Comparison of ENCODE assay signal across 22 mouse cellular contexts in the genomic region with DNA sequence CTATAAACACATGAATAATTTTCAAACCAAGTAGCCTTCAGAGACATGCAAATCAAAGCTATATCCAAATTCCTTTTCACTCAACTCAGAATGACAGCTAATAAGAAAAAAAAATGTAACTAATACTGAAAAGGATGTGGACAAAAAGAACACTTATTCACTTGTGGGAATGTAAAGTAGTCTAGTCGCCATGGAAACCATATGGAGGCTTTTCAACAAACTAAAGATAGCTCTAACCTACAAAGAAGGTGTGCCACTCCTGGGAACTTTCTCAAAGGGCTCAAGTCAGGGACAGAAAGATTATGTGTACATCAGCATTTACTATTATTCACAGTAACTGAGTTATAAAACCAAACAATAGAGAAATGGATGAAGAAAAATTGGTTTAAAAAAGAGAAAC. TPM values are rescaled to one million over a fixed set of nuclear protein-coding genes. Genes with fewer than 3 reads are reported as not detected.
DNase-seq lines count a peak whose midpoint lies in the region; ATAC-seq and TF ChIP-seq lines count a peak whose summit lies in the region.
"Had no signal": no experiment of that assay in that cellular context is flagged by ENCODE, and none has a peak within 500 bp of the region (broad histone marks: within the 10 kb centered on the region; RNA-seq: fewer than 3 reads in every experiment).

No protein-coding gene starts in this region.

- TF ChIP-seq EP300 in lung, postnatal 0 days (IDR thresholded peaks at IDR 0.05) = no peak

- H3K4me2 ChIP-seq in lung, embryonic 14.5 days = no peak overlapping the region
- no peak overlapping the region for H3K4me2 ChIP-seq in lung, postnatal 0 days (replicated peaks; ENCODE audit: low read depth, low read length)
- H3K4me2 ChIP-seq: embryonic facial prominence, embryonic 13.5 days; embryonic facial prominence, embryonic 15.5 days; forebrain, embryonic 15.5 days had no signal

- H3K4me3 ChIP-seq in lung, embryonic 14.5 days (ENCODE audit: low read depth, low read length) = no peak overlapping the region
- no peak overlapping the region for H3K4me3 ChIP-seq in lung, postnatal 0 days (ENCODE audit: low read depth, low read length)
- H3K4me3 ChIP-seq: embryonic facial prominence, embryonic 13.5 days; embryonic facial prominence, embryonic 15.5 days; forebrain, embryonic 15.5 days had no signal

- no peak; the same call in 1 of the 2 replicates for ATAC-seq in lung, embryonic 14.5 days (ENCODE audit: insufficient read depth)
- ATAC-seq in lung, postnatal 0 days = no peak
- ATAC-seq: forebrain, embryonic 15.5 days; forebrain, postnatal 0 days had no signal

- H3K36me3 ChIP-seq in lung, embryonic 14.5 days (ENCODE audit: insufficient read depth) = no peaks in the 10 kb centered on the region
- H3K36me3 ChIP-seq in lung, postnatal 0 days (ENCODE audit: insufficient read depth, low read length) = no peaks in the 10 kb centered on the region
- H3K36me3 ChIP-seq: embryonic facial prominence, embryonic 13.5 days; embryonic facial prominence, embryonic 15.5 days; forebrain, embryonic 15.5 days had no signal

- no peak for TF ChIP-seq CTCF in lung, embryonic 14.5 days (IDR thresholded peaks at IDR 0.05; ENCODE audit: low read depth)
- no peak for TF ChIP-seq CTCF in lung, postnatal 0 days (IDR thresholded peaks at IDR 0.05)
- TF ChIP-seq CTCF in brain, embryonic 14.5 days (IDR thresholded peaks at IDR 0.05; ENCODE audit: borderline replicate concordance, extremely low read depth, insufficient read depth, insufficient read length) = no peak

- no peaks in the 10 kb centered on the region for H3K4me1 ChIP-seq in lung, embryonic 14.5 days (ENCODE audit: insufficient read depth)
- no peaks in the 10 kb centered on the region for H3K4me1 ChIP-seq in lung, postnatal 0 days (ENCODE audit: insufficient read depth, low read depth, low read length)
- H3K4me1 ChIP-seq: embryonic facial prominence, embryonic 13.5 days; embryonic facial prominence, embryonic 15.5 days; forebrain, embryonic 15.5 days had no signal

- no peak overlapping the region for H3K27ac ChIP-seq in lung, embryonic 14.5 days (ENCODE audit: low read depth)
- no peak overlapping the region for H3K27ac ChIP-seq in lung, postnatal 0 days (ENCODE audit: low read length)
- H3K27ac ChIP-seq: embryonic facial prominence, embryonic 13.5 days; embryonic facial prominence, embryonic 15.5 days; forebrain, embryonic 15.5 days had no signal

- no peaks in the 10 kb centered on the region for H3K9me3 ChIP-seq in lung, embryonic 14.5 days (ENCODE audit: low read depth, low read length)
- H3K9me3 ChIP-seq in lung, postnatal 0 days (ENCODE audit: low read length) = no peaks in the 10 kb centered on the region
- H3K9me3 ChIP-seq: embryonic facial prominence, embryonic 13.5 days; embryonic facial prominence, embryonic 15.5 days; forebrain, embryonic 15.5 days had no signal

- H3K9ac ChIP-seq in lung, embryonic 14.5 days = no peak overlapping the region
- no peak overlapping the region for H3K9ac ChIP-seq in lung, postnatal 0 days (replicated peaks; ENCODE audit: low read depth)
- H3K9ac ChIP-seq: embryonic facial prominence, embryonic 13.5 days; embryonic facial prominence, embryonic 15.5 days; forebrain, embryonic 15.5 days; forebrain, postnatal 0 days had no signal

- no peaks in the 10 kb centered on the region for H3K27me3 ChIP-seq in lung, embryonic 14.5 days (ENCODE audit: insufficient read depth, low read length)
- H3K27me3 ChIP-seq in lung, postnatal 0 days (replicated peaks; ENCODE audit: insufficient read depth, low read length) = no peaks in the 10 kb centered on the region
- H3K27me3 ChIP-seq: embryonic facial prominence, embryonic 13.5 days; embryonic facial prominence, embryonic 15.5 days; forebrain, embryonic 15.5 days had no signal

- no peak for TF ChIP-seq POLR2A in brain, embryonic 14.5 days (IDR thresholded peaks at IDR 0.05; ENCODE audit: borderline replicate concordance, extremely low read depth, insufficient read depth, insufficient read length, poor library complexity, severe bottlenecking)

- DNase-seq in lung, embryonic 14.5 days = peak; percentile 64
- no peak for DNase-seq in lung, postnatal 25 days (ENCODE audit: low spot score)
- DNase-seq in lung, postnatal 0 days (ENCODE audit: low spot score) = peak; percentile 37
- DNase-seq in lung, postnatal 4 days = no peak
- peak; percentile 37 for DNase-seq in brain, adult 2 months (ENCODE audit: low read depth, low spot score)
- peak; percentile 40 for DNase-seq in brain, embryonic 14.5 days (ENCODE audit: low read depth)
- DNase-seq in layer of hippocampus, postnatal 36 days = no peak
- DNase-seq: adrenal gland, adult 2 months; adrenal gland, postnatal 10 days; adrenal gland, postnatal 25 days; cerebellum, adult 11 months; cerebellum, adult 18-20 months; cerebellum, adult 8-10 months; cerebellum, adult 9-11 months; cerebellum, postnatal 14 days; cerebellum, postnatal 36 days; embryo, embryonic 11 days; forebrain, postnatal 0 days had no signal

- WGBS in lung, embryonic 14.5 days = 57% methylated on average over 1 of the region's 1 CpGs
- 31% methylated on average over 1 of the region's 1 CpGs for WGBS in lung, postnatal 0 days

RNA-seq across cellular contexts. Expression of gene Atp10a, which starts 8.6 kb away (rescaled TPM):
- polyA plus RNA-seq in lung, embryonic 14.5 days (2014; fragmentation: Nextera tagmentation; extraction: Ambion mirVana) = 3.8 and 4.6 TPM in 2 replicates
- polyA plus RNA-seq in lung, postnatal 0 days (2015; fragmentation: Nextera tagmentation; extraction: Ambion mirVana) = 2.0 and 2.5 TPM in 2 replicates
- 2.6 and 2.8 TPM in 2 replicates for polyA plus RNA-seq in brain, embryonic 14.5 days (2012; rRNA removed)
- 1 to 10 TPM; 6.8 to 7.9 TPM for total RNA-seq in layer of hippocampus, postnatal 36 days (2021)
- total RNA-seq: MEL had no signal

Comparison
In these comparisons a context has a peak if more than half of its experiments do, and no peak if none do; other contexts are left out.
1. DNase-seq: peak in lung, embryonic 14.5 days (single experiment), lung, postnatal 0 days (single experiment), brain, adult 2 months (single experiment) and brain, embryonic 14.5 days (single experiment); none in lung, postnatal 25 days (single experiment), lung, postnatal 4 days (0 of 2) and layer of hippocampus, postnatal 36 days (0 of 2).